Mouse (Mus musculus) spleen, adult 2 months (tissue): Measurements from ENCODE around the gene Ak5.

Experiments used
- CTCF ChIP-seq: fragments of 200-500 bp; IDR thresholded peaks from 2 replicates; pipeline ENCODE4 v1.5.1; 2011; ENCODE audit warnings: mild to moderate bottlenecking, inconsistent platforms; ENCODE audit not compliant: insufficient read depth, insufficient read length, insufficient replicate concordance; ENCODE audit errors: extremely low read depth
- POLR2A ChIP-seq: fragments of 200-500 bp; IDR thresholded peaks from 2 replicates; pipeline ENCODE4 v1.6.1; 2011; ENCODE audit warnings: low read depth, low read length, inconsistent platforms

GRCm38 (mm10) chr3:152556435-152556834, 111.7 kb downstream of the Ak5 start:
- TF ChIP-seq POLR2A: no peak
- no peak for TF ChIP-seq CTCF
